Mouse (Mus musculus): ENCODE results near the gene Socs7. TPM values are rescaled to one million over a fixed set of nuclear protein-coding genes. Genes with fewer than 3 reads are reported as not detected.

Gene Socs7
- polyA plus RNA-seq, 1 experiment from 2014 or later, result 10.8 TPM

GRCm38 (mm10) chr11:97427794-97428725 is 65.7 kb downstream of the Socs7 start:
- ATAC-seq (replicated peaks), result peak; percentile 69
- H3K27ac ChIP-seq, result peak overlapping the region; percentile 18; the same call in 1 of the 2 replicates

GRCm38 (mm10) chr11:97428726-97429077 is 66.4 kb downstream of the Socs7 start:
- H3K9me3 ChIP-seq, result no peaks in the 10 kb centered on the region
- H3K36me3 ChIP-seq (replicated peaks), result no peaks in the 10 kb centered on the region
- peak overlapping the region; percentile 64 for H3K4me2 ChIP-seq
- peaks cover 12% of the 10 kb centered on the region for H3K4me1 ChIP-seq
- 52% methylated on average over 4 of the region's 4 CpGs for whole genome bisulfite sequencing
- H3K27me3 ChIP-seq (replicated peaks), result no peaks in the 10 kb centered on the region
- peak overlapping the region; percentile 18; the same call in 1 of the 2 replicates for H3K27ac ChIP-seq
- ATAC-seq (replicated peaks), result no peak; the same call in 1 of the 2 replicates
- H3K9ac ChIP-seq, result peak overlapping the region; percentile 24
- H3K4me3 ChIP-seq, result peak overlapping the region; percentile 39

More at GRCm38 (mm10) chr11:97427794-97428725, 65.7 kb downstream of the Socs7 start:
- Histone ChIP-seq H3K9ac (peak overlapping the region; percentile 24), H3K4me3 (peak overlapping the region; percentile 39), H3K4me2 (peak overlapping the region; percentile 64), H3K9me3 (no peaks in the 10 kb centered on the region), H3K27me3 (replicated peaks) (no peaks in the 10 kb centered on the region), H3K4me1 (peaks cover 12% of the 10 kb centered on the region), H3K36me3 (replicated peaks) (no peaks in the 10 kb centered on the region)
- under 1% methylated on average over 32 of the region's 32 CpGs for WGBS

GRCm38 (mm10) chr11:97429615-97430014 is 67.3 kb downstream of the Socs7 start:
- Histone ChIP-seq H3K4me2 (no peak overlapping the region), H3K27me3 (replicated peaks) (no peaks in the 10 kb centered on the region), H3K4me3 (no peak overlapping the region), H3K36me3 (replicated peaks) (no peaks in the 10 kb centered on the region), H3K4me1 (peaks cover 14% of the 10 kb centered on the region), H3K27ac (no peak overlapping the region), H3K9me3 (no peaks in the 10 kb centered on the region), H3K9ac (no peak overlapping the region)
- ATAC-seq (replicated peaks), result no peak
- 83% methylated on average over 8 of the region's 8 CpGs for WGBS

- Histone ChIP-seq H3K9me3 (no peaks in the 10 kb centered on the region), H3K4me3 (no peak overlapping the region), H3K4me2 (no peak overlapping the region), H3K27ac (no peak overlapping the region), H3K4me1 (peaks cover 19% of the 10 kb centered on the region), H3K27me3 (replicated peaks) (no peaks in the 10 kb centered on the region), H3K36me3 (replicated peaks) (no peaks in the 10 kb centered on the region), H3K9ac (no peak overlapping the region)
- WGBS, result 11% methylated on average over 3 of the region's 3 CpGs
- no peak for ATAC-seq (replicated peaks)
Observed at GRCm38 (mm10) chr11:97432015-97432414, 69.7 kb downstream of the Socs7 start.

GRCm38 (mm10) chr11:97432983-97433539 is 70.7 kb downstream of the Socs7 start:
- H3K36me3 ChIP-seq (replicated peaks), result no peaks in the 10 kb centered on the region
- no peak overlapping the region for H3K27ac ChIP-seq
- peaks cover 15% of the 10 kb centered on the region for H3K4me1 ChIP-seq
- no peak overlapping the region for H3K4me2 ChIP-seq
- H3K27me3 ChIP-seq (replicated peaks), result no peaks in the 10 kb centered on the region
- WGBS, result 87% methylated on average over 8 of the region's 8 CpGs
- H3K4me3 ChIP-seq, result no peak overlapping the region
- no peak for ATAC-seq (replicated peaks)
- H3K9ac ChIP-seq, result no peak overlapping the region
- no peaks in the 10 kb centered on the region for H3K9me3 ChIP-seq

- Histone ChIP-seq H3K4me3 (no peak overlapping the region), H3K27ac (no peak overlapping the region), H3K9ac (no peak overlapping the region), H3K9me3 (no peaks in the 10 kb centered on the region), H3K36me3 (replicated peaks) (no peaks in the 10 kb centered on the region), H3K4me2 (no peak overlapping the region), H3K27me3 (replicated peaks) (peaks cover 7% of the 10 kb centered on the region), H3K4me1 (peaks cover 7% of the 10 kb centered on the region)
- 76% methylated on average over 8 of the region's 8 CpGs for WGBS
- ATAC-seq (replicated peaks), result no peak
Observed at GRCm38 (mm10) chr11:97434121-97434520, 71.8 kb downstream of the Socs7 start.

- peaks cover 14% of the 10 kb centered on the region for H3K27me3 ChIP-seq (replicated peaks)
- peak overlapping the region; percentile 14 for H3K4me3 ChIP-seq
- ATAC-seq (replicated peaks), result peak; percentile 44; the same call in 1 of the 2 replicates
- H3K27ac ChIP-seq, result peak overlapping the region; percentile 54; the same call in 1 of the 2 replicates
- no peak overlapping the region for H3K9ac ChIP-seq
- peak overlapping the region; percentile 37 for H3K4me2 ChIP-seq
- 6% methylated on average over 15 of the region's 15 CpGs for WGBS
- H3K4me1 ChIP-seq, result peaks cover 8% of the 10 kb centered on the region
- no peaks in the 10 kb centered on the region for H3K9me3 ChIP-seq
- no peaks in the 10 kb centered on the region for H3K36me3 ChIP-seq (replicated peaks)
Observed at GRCm38 (mm10) chr11:97434704-97435454, 72.5 kb downstream of the Socs7 start.

- H3K27ac ChIP-seq, result no peak overlapping the region
- H3K4me2 ChIP-seq, result no peak overlapping the region
- peaks cover 18% of the 10 kb centered on the region for H3K4me1 ChIP-seq
- H3K9ac ChIP-seq, result no peak overlapping the region
- no peaks in the 10 kb centered on the region for H3K9me3 ChIP-seq
- no peaks in the 10 kb centered on the region for H3K36me3 ChIP-seq (replicated peaks)
- H3K4me3 ChIP-seq, result no peak overlapping the region
- 63% methylated on average over 13 of the region's 13 CpGs for WGBS
- no peak for ATAC-seq (replicated peaks)
- peaks cover 18% of the 10 kb centered on the region for H3K27me3 ChIP-seq (replicated peaks)
Observed at GRCm38 (mm10) chr11:97435808-97436491, 73.6 kb downstream of the Socs7 start.

GRCm38 (mm10) chr11:97437745-97438144 is 75.4 kb downstream of the Socs7 start:
- no peak overlapping the region for H3K27ac ChIP-seq
- no peaks in the 10 kb centered on the region for H3K9me3 ChIP-seq
- ATAC-seq (replicated peaks), result no peak
- no peak overlapping the region for H3K4me3 ChIP-seq
- 13% methylated on average over 5 of the region's 5 CpGs for WGBS
- no peak overlapping the region for H3K9ac ChIP-seq
- peaks cover 25% of the 10 kb centered on the region for H3K27me3 ChIP-seq (replicated peaks)
- no peaks in the 10 kb centered on the region for H3K36me3 ChIP-seq (replicated peaks)
- H3K4me2 ChIP-seq, result no peak overlapping the region
- H3K4me1 ChIP-seq, result peaks cover 35% of the 10 kb centered on the region

- Histone ChIP-seq H3K27ac (no peak overlapping the region; the same call in 1 of the 2 replicates), H3K4me1 (peaks cover 36% of the 10 kb centered on the region), H3K36me3 (replicated peaks) (no peaks in the 10 kb centered on the region), H3K4me2 (no peak overlapping the region), H3K9ac (no peak overlapping the region), H3K27me3 (replicated peaks) (peaks cover 25% of the 10 kb centered on the region), H3K9me3 (no peaks in the 10 kb centered on the region), H3K4me3 (no peak overlapping the region)
- no peak for ATAC-seq (replicated peaks)
- 51% methylated on average over 9 of the region's 9 CpGs for WGBS
Observed at GRCm38 (mm10) chr11:97438868-97439267, 76.5 kb downstream of the Socs7 start.

GRCm38 (mm10) chr11:97439935-97440334 is 77.6 kb downstream of the Socs7 start:
- Histone ChIP-seq H3K9ac (no peak overlapping the region; the same call in 1 of the 2 replicates), H3K27me3 (replicated peaks) (peaks cover 25% of the 10 kb centered on the region), H3K36me3 (replicated peaks) (no peaks in the 10 kb centered on the region), H3K4me1 (peaks cover 30% of the 10 kb centered on the region), H3K27ac (no peak overlapping the region), H3K4me3 (peak overlapping the region; percentile 32), H3K4me2 (peak overlapping the region; percentile 46), H3K9me3 (no peaks in the 10 kb centered on the region)
- WGBS, result 3% methylated on average over 30 of the region's 37 CpGs
- no peak for ATAC-seq (replicated peaks)

Measured in midbrain, embryonic 15.5 days (tissue).